Mouse (Mus musculus): Measurements from ENCODE around the gene Fam114a1.
A peak's percentile ranks its signal among the peaks of the same experiment; 100 is the strongest.

The Fam114a1 gene

GRCm38 (mm10) chr5:64969861-64970771 is at the start of gene Fam114a1:
Gene Fam114a1, plus strand, starts transcription at chr5:64970071.
- peak; percentile 82 to 92 for DNase-seq

- no peak for DNase-seq
Observed at GRCm38 (mm10) chr5:64922891-64923381, 46.9 kb upstream of the Fam114a1 start.

- DNase-seq: peak in 1 of 2 experiments; percentile 16
Observed at GRCm38 (mm10) chr5:64932215-64932614, 37.7 kb upstream of the Fam114a1 start.

GRCm38 (mm10) chr5:64932775-64933174 is 37.1 kb upstream of the Fam114a1 start:
- DNase-seq: peak in 1 of 2 experiments; percentile 4

- no peak for DNase-seq
Observed at GRCm38 (mm10) chr5:64951486-64951885, 18.4 kb upstream of the Fam114a1 start.

- no peak for DNase-seq
Observed at GRCm38 (mm10) chr5:64954931-64955330, 14.9 kb upstream of the Fam114a1 start.

GRCm38 (mm10) chr5:64958991-64959842 is 10.7 kb upstream of the Fam114a1 start:
- peak in 1 of 2 experiments; percentile 32 for DNase-seq

GRCm38 (mm10) chr5:64959843-64960230 is 10.0 kb upstream of the Fam114a1 start, which contains the start of gene Tlr6:
Gene Tlr6, minus strand, starts transcription at chr5:64960097.
- DNase-seq: peak; percentile 66 to 82

GRCm38 (mm10) chr5:64960857-64961391 is 8.9 kb upstream of the Fam114a1 start:
- no peak for DNase-seq

GRCm38 (mm10) chr5:64963271-64963670 is 6.6 kb upstream of the Fam114a1 start:
- DNase-seq: no peak

GRCm38 (mm10) chr5:64963735-64964134 is 6.1 kb upstream of the Fam114a1 start:
- DNase-seq: no peak

- peak in 1 of 2 experiments; percentile 39 for DNase-seq
Observed at GRCm38 (mm10) chr5:64968961-64969860, 660 bp upstream of the Fam114a1 start.

GRCm38 (mm10) chr5:64975121-64975520 is 5.2 kb downstream of the Fam114a1 start:
- DNase-seq: no peak

GRCm38 (mm10) chr5:64977128-64977527 is 7.3 kb downstream of the Fam114a1 start:
- DNase-seq: no peak

- peak; percentile 21 to 42 for DNase-seq
Observed at GRCm38 (mm10) chr5:64985971-64986370, 16.1 kb downstream of the Fam114a1 start.

- no peak for DNase-seq
Observed at GRCm38 (mm10) chr5:64989940-64990339, 20.1 kb downstream of the Fam114a1 start.

GRCm38 (mm10) chr5:64992540-64992939 is 22.7 kb downstream of the Fam114a1 start:
- DNase-seq: no peak

- DNase-seq: no peak
Observed at GRCm38 (mm10) chr5:64995408-64995807, 25.5 kb downstream of the Fam114a1 start.

GRCm38 (mm10) chr5:65002940-65003824 is 33.3 kb downstream of the Fam114a1 start:
- DNase-seq: peak in 1 of 2 experiments; percentile 37

GRCm38 (mm10) chr5:65003946-65004535 is 34.2 kb downstream of the Fam114a1 start:
- no peak for DNase-seq

Measured in kidney, postnatal 36 days (tissue).